Mouse (Mus musculus) forebrain, embryonic 11.5 days (tissue): ENCODE measurements around the gene Mlx. TPM values are rescaled to one million over a fixed set of nuclear protein-coding genes. Genes with fewer than 3 reads are reported as not detected.
A peak's percentile ranks its signal among the peaks of the same experiment; 100 is the strongest.

ENCODE experiments used
- ATAC-seq: fragments of 200-750 bp; cut with Nextera tagmentation; replicated peaks from 2 replicates; pipeline ENCODE4 v1.8.0; 2017; ENCODE audit warnings: moderate TSS enrichment; ENCODE audit not compliant: low FRiP score
- DNase-seq: peaks from one replicate; pipeline ENCODE4 v3.0.0-alpha.2; 2017; ENCODE audit warnings: low spot score
- H3K27ac ChIP-seq: fragments of 300-500 bp; sonication (generic); 2 replicates; pipeline ENCODE4 v1.5.1; 2014; ENCODE audit warnings: low read depth, low read length
- H3K27me3 ChIP-seq: fragments of 300-500 bp; sonication (generic); 2 replicates; pipeline ENCODE4 v1.6.1; 2014; ENCODE audit warnings: mild to moderate bottlenecking, low read length, mixed read lengths; ENCODE audit not compliant: control insufficient read depth, insufficient read depth
- H3K36me3 ChIP-seq: fragments of 300-500 bp; sonication (generic); 2 replicates; pipeline ENCODE4 v1.6.1; 2014; ENCODE audit warnings: mild to moderate bottlenecking, low read length, moderate library complexity, mixed read lengths; ENCODE audit not compliant: control insufficient read depth, insufficient read depth
- H3K4me1 ChIP-seq: fragments of 300-500 bp; sonication (generic); replicated peaks from 2 replicates; pipeline ENCODE4 v1.6.1; 2014; ENCODE audit warnings: low read length, mixed read lengths; ENCODE audit not compliant: control insufficient read depth, insufficient read depth
- H3K4me2 ChIP-seq: fragments of 300-500 bp; sonication (generic); 2 replicates; pipeline ENCODE4 v1.6.1; 2014; ENCODE audit warnings: low read depth, mild to moderate bottlenecking, low read length, moderate library complexity, mixed read lengths; ENCODE audit not compliant: severe bottlenecking
- H3K4me3 ChIP-seq: fragments of 300-500 bp; sonication (generic); 2 replicates; pipeline ENCODE4 v1.5.1; 2014; ENCODE audit warnings: low read depth, low read length
- H3K9ac ChIP-seq: fragments of 300-500 bp; sonication (generic); 2 replicates; pipeline ENCODE4 v1.6.1; 2014; ENCODE audit warnings: low read length
- H3K9me3 ChIP-seq: fragments of 300-500 bp; sonication (generic); 2 replicates; pipeline ENCODE4 v1.6.1; 2016; ENCODE audit warnings: low read length, mixed read lengths; ENCODE audit not compliant: control insufficient read depth
- WGBS: fragments of 180-500 bp; shearing (Covaris S2); extraction: QIAGEN DNeasy Blood & Tissue Kit; methylation state at CpG from one replicate; pipeline ENCODE4 v1.1.7; 2014; 5-methylcytosine and 5-hydroxymethylcytosine counted together
- polyA plus RNA-seq: library from polyadenylated mRNA; unstranded; fragments of >200 nt; fragmentation: Nextera tagmentation; extraction: Ambion mirVana; gene quantifications from 2 replicates; pipeline ENCODE4 v1.2.1, GENCODE M21; 2014

The Mlx gene
- polyA plus RNA-seq, 1 experiment from 2014 or later, result 41.8 TPM

GRCm38 (mm10) chr11:101095314-101096024 is 8.4 kb downstream of the Mlx start, which contains the start of gene Psmc3ip:
Gene Psmc3ip, minus strand, starts transcription at chr11:101095436.
- ATAC-seq (peak; percentile 96), DNase-seq (peak; percentile 95)
- 1% methylated on average over 43 of the region's 43 CpGs for WGBS
- peak within 1 kb of the TSS; percentile 80 for H3K27ac ChIP-seq
- H3K9ac ChIP-seq, result peak within 1 kb of the TSS; percentile 89
- H3K4me2 ChIP-seq, result peak within 1 kb of the TSS; percentile 89
- peak within 1 kb of the TSS; percentile 70 for H3K4me3 ChIP-seq
- no peaks in the 10 kb centered on the region for H3K4me1 ChIP-seq
- no peaks in the 10 kb centered on the region for H3K27me3 ChIP-seq
- peaks cover 17% of the 10 kb centered on the region for H3K36me3 ChIP-seq
- H3K9me3 ChIP-seq, result no peaks in the 10 kb centered on the region

GRCm38 (mm10) chr11:101098231-101098630 is 11.2 kb downstream of the Mlx start:
- Histone ChIP-seq H3K4me1 (no peaks in the 10 kb centered on the region), H3K4me3 (no peak overlapping the region), H3K27ac (no peak overlapping the region), H3K36me3 (peaks cover 5% of the 10 kb centered on the region), H3K4me2 (no peak overlapping the region), H3K27me3 (no peaks in the 10 kb centered on the region), H3K9me3 (no peaks in the 10 kb centered on the region), H3K9ac (no peak overlapping the region)
- ATAC-seq (no peak), DNase-seq (no peak)
- 94% methylated on average over 8 of the region's 8 CpGs for WGBS

- Histone ChIP-seq H3K36me3 (peaks cover 3% of the 10 kb centered on the region), H3K4me3 (no peak overlapping the region), H3K9me3 (no peaks in the 10 kb centered on the region), H3K9ac (no peak overlapping the region), H3K27ac (no peak overlapping the region), H3K4me1 (no peaks in the 10 kb centered on the region), H3K4me2 (no peak overlapping the region), H3K27me3 (no peaks in the 10 kb centered on the region)
- DNase-seq (no peak), ATAC-seq (no peak)
- WGBS, result 93% methylated on average over 5 of the region's 5 CpGs
These were observed 15.9 kb downstream of the Mlx start for GRCm38 (mm10) chr11:101103011-101103410.

- WGBS, result 84% methylated on average over 4 of the region's 4 CpGs
- H3K4me3 ChIP-seq, result no peak overlapping the region
- no peaks in the 10 kb centered on the region for H3K9me3 ChIP-seq
- H3K4me1 ChIP-seq, result no peaks in the 10 kb centered on the region
- DNase-seq (no peak), ATAC-seq (no peak)
- no peaks in the 10 kb centered on the region for H3K36me3 ChIP-seq
- no peaks in the 10 kb centered on the region for H3K27me3 ChIP-seq
- H3K9ac ChIP-seq, result no peak overlapping the region
- H3K4me2 ChIP-seq, result no peak overlapping the region
- no peak overlapping the region for H3K27ac ChIP-seq
These were observed 22.3 kb downstream of the Mlx start for GRCm38 (mm10) chr11:101109351-101109750.

- Histone ChIP-seq H3K4me3 (no peak overlapping the region), H3K4me2 (no peak overlapping the region), H3K27me3 (no peaks in the 10 kb centered on the region), H3K4me1 (peaks cover 2% of the 10 kb centered on the region; the same call in 1 of the 2 replicates), H3K36me3 (no peaks in the 10 kb centered on the region), H3K27ac (no peak overlapping the region), H3K9me3 (no peaks in the 10 kb centered on the region), H3K9ac (no peak overlapping the region)
- no peak for DNase-seq
- no peak for ATAC-seq
- WGBS, result 76% methylated on average over 5 of the region's 5 CpGs
These were observed 23.6 kb downstream of the Mlx start for GRCm38 (mm10) chr11:101110708-101111107.

GRCm38 (mm10) chr11:101111178-101111577 is 24.1 kb downstream of the Mlx start:
- Histone ChIP-seq H3K27me3 (no peaks in the 10 kb centered on the region), H3K27ac (no peak overlapping the region), H3K36me3 (no peaks in the 10 kb centered on the region), H3K4me1 (peaks cover 6% of the 10 kb centered on the region; the same call in 1 of the 2 replicates), H3K9me3 (no peaks in the 10 kb centered on the region), H3K4me2 (no peak overlapping the region), H3K4me3 (no peak overlapping the region), H3K9ac (no peak overlapping the region)
- no peak for ATAC-seq
- DNase-seq, result no peak
- 90% methylated on average over 4 of the region's 4 CpGs for WGBS

GRCm38 (mm10) chr11:101112186-101112585 is 25.1 kb downstream of the Mlx start:
- Histone ChIP-seq H3K27ac (no peak overlapping the region), H3K27me3 (no peaks in the 10 kb centered on the region), H3K4me1 (peaks cover 6% of the 10 kb centered on the region; the same call in 1 of the 2 replicates), H3K4me2 (no peak overlapping the region), H3K4me3 (no peak overlapping the region), H3K36me3 (no peaks in the 10 kb centered on the region), H3K9ac (no peak overlapping the region), H3K9me3 (no peaks in the 10 kb centered on the region)
- no peak for DNase-seq
- no peak for ATAC-seq
- 90% methylated on average over 3 of the region's 3 CpGs for WGBS

GRCm38 (mm10) chr11:101115564-101115963 is 28.5 kb downstream of the Mlx start:
- H3K4me2 ChIP-seq, result no peak overlapping the region
- H3K27ac ChIP-seq, result peak overlapping the region; percentile 33; the same call in 1 of the 2 replicates
- no peaks in the 10 kb centered on the region for H3K9me3 ChIP-seq
- no peak for ATAC-seq
- no peaks in the 10 kb centered on the region for H3K36me3 ChIP-seq
- DNase-seq, result no peak
- WGBS, result 49% methylated on average over 2 of the region's 2 CpGs
- no peaks in the 10 kb centered on the region for H3K27me3 ChIP-seq
- peaks cover 12% of the 10 kb centered on the region; the same call in 1 of the 2 replicates for H3K4me1 ChIP-seq
- no peak overlapping the region for H3K4me3 ChIP-seq
- H3K9ac ChIP-seq, result no peak overlapping the region

- Histone ChIP-seq H3K9me3 (no peaks in the 10 kb centered on the region), H3K27ac (no peak overlapping the region), H3K4me3 (peak overlapping the region; percentile 89; the same call in 1 of the 2 replicates), H3K4me1 (peaks cover 15% of the 10 kb centered on the region; the same call in 1 of the 2 replicates), H3K9ac (no peak overlapping the region; the same call in 1 of the 2 replicates), H3K27me3 (no peaks in the 10 kb centered on the region), H3K4me2 (peak overlapping the region; percentile 95), H3K36me3 (no peaks in the 10 kb centered on the region)
- WGBS, result 53% methylated on average over 4 of the region's 4 CpGs
- ATAC-seq (no peak), DNase-seq (no peak)
These were observed 31.0 kb downstream of the Mlx start for GRCm38 (mm10) chr11:101118105-101118504.
